Comparison of ENCODE assay signal across 7 mouse cellular contexts in genomic region chr2:131179990-131180587, GRCm38 (mm10). TPM values are rescaled to one million over a fixed set of nuclear protein-coding genes. Genes with fewer than 3 reads are reported as not detected.
DNase-seq lines count a peak whose midpoint lies in the region; ATAC-seq lines count a peak whose summit lies in the region.

Gene Cenpb (minus strand): TSS chr2:131180067.

- peak within 1 kb of the TSS; percentile 92 for H3K27ac ChIP-seq in intestine, embryonic 15.5 days
- H3K27ac ChIP-seq in midbrain, embryonic 11.5 days (ENCODE audit: low read depth, low read length), result peak within 1 kb of the TSS; percentile 85

- H3K4me3 ChIP-seq in intestine, embryonic 15.5 days (replicated peaks), result peak within 1 kb of the TSS; percentile 80
- H3K4me3 ChIP-seq in midbrain, embryonic 11.5 days (ENCODE audit: low read depth, low read length), result peak within 1 kb of the TSS; percentile 84

- 2% methylated on average over 51 of the region's 57 CpGs for WGBS in intestine, embryonic 15.5 days
- 3% methylated on average over 37 of the region's 57 CpGs for WGBS in midbrain, embryonic 11.5 days

- H3K9me3 ChIP-seq in intestine, embryonic 15.5 days, result no peaks in the 10 kb centered on the region
- H3K9me3 ChIP-seq in midbrain, embryonic 11.5 days (ENCODE audit: control insufficient read depth, low read length), result no peaks in the 10 kb centered on the region

- ATAC-seq in intestine, embryonic 15.5 days, result peak; percentile 85
- peak; percentile 85 for ATAC-seq in midbrain, embryonic 11.5 days (ENCODE audit: low FRiP score)

- DNase-seq in adrenal gland, adult 2 months, result peak; percentile 90
- peak; percentile 94 for DNase-seq in embryo, embryonic 11 days
- peak; percentile 76 to 82 for DNase-seq in gastrocnemius, postnatal 36 days
- peak; percentile 88 for DNase-seq in left cerebral cortex, postnatal 4 days
- peak; percentile 99 for DNase-seq in midbrain, embryonic 11.5 days (ENCODE audit: low spot score, missing footprints)
- DNase-seq in skeletal muscle tissue, adult 2 months (ENCODE audit: low read depth, low spot score), result peak; percentile 60

- intact Hi-C loops in gastrocnemius, postnatal 36 days (cut with DNase I), result loop anchor here (2.0 to 5.0 kb wide), 2 partner anchors 25 to 72 kb away; no protein-coding TSS in a partner anchor
- intact Hi-C loops in left cerebral cortex, postnatal 4 days (cut with DNase I), result no loop called here

- H3K36me3 ChIP-seq in intestine, embryonic 15.5 days, result 0 out of 2 replicates have a peak, but pooled peaks cover 2% of the 10 kb centered on the region
- H3K36me3 ChIP-seq in midbrain, embryonic 11.5 days (ENCODE audit: control insufficient read depth, insufficient read depth, low read length), result no peaks in the 10 kb centered on the region

- H3K27me3 ChIP-seq in intestine, embryonic 15.5 days (replicated peaks), result no peaks in the 10 kb centered on the region
- H3K27me3 ChIP-seq in midbrain, embryonic 11.5 days (ENCODE audit: control insufficient read depth, insufficient read depth, low read length), result no peaks in the 10 kb centered on the region

- peaks cover 33% of the 10 kb centered on the region for H3K4me1 ChIP-seq in intestine, embryonic 15.5 days (replicated peaks)
- peaks cover 33% of the 10 kb centered on the region for H3K4me1 ChIP-seq in midbrain, embryonic 11.5 days (ENCODE audit: control insufficient read depth, insufficient read depth, low read length)

- H3K4me2 ChIP-seq in intestine, embryonic 15.5 days (replicated peaks), result peak within 1 kb of the TSS; percentile 97
- H3K4me2 ChIP-seq in midbrain, embryonic 11.5 days, result peak within 1 kb of the TSS; percentile 99

- H3K9ac ChIP-seq in intestine, embryonic 15.5 days, result peak within 1 kb of the TSS; percentile 91
- H3K9ac ChIP-seq in midbrain, embryonic 11.5 days (ENCODE audit: low read length), result peak within 1 kb of the TSS; percentile 97

RNA-seq across cellular contexts. Expression of gene Cenpb, which starts in this region (rescaled TPM):
- total RNA-seq in adrenal gland, adult 2 months (2021), result 10 to 100 TPM; 47.7 to 88.5 TPM
- 94.5 and 107 TPM in 2 replicates for polyA plus RNA-seq in adrenal gland, adult 2 months (2012; rRNA removed)
- 10 to 100 TPM; 63.9 to 64.3 TPM for total RNA-seq in gastrocnemius, postnatal 36 days (2021)
- 12.5 and 12.6 TPM in 2 replicates for polyA plus RNA-seq in intestine, embryonic 15.5 days (2015; fragmentation: Nextera tagmentation; extraction: Ambion mirVana)
- total RNA-seq in left cerebral cortex, postnatal 4 days (2021), result 100 to 1,000 TPM; 103 to 108 TPM
- 8.7 and 9.5 TPM in 2 replicates for polyA plus RNA-seq in midbrain, embryonic 11.5 days (2014; fragmentation: Nextera tagmentation; extraction: Ambion mirVana)

Comparison
In these comparisons a context has a peak if more than half of its experiments do, and no peak if none do; other contexts are left out.
1. Peak in every context shown above with its lines: DNase-seq, ATAC-seq, H3K4me3 ChIP-seq and H3K27ac ChIP-seq.